Mouse (Mus musculus) lung, adult 2 months (tissue): ENCODE measurements around the gene Fbxo46. TPM values are rescaled to one million over a fixed set of nuclear protein-coding genes. Genes with fewer than 3 reads are reported as not detected.

Source experiments
- DNase-seq: peaks from one replicate; pipeline ENCODE4 v3.0.0; 2022
- H3K4me1 ChIP-seq: fragments of 200-500 bp; 2 replicates; pipeline ENCODE4 v1.6.1; 2011; ENCODE audit warnings: low read length; ENCODE audit not compliant: control insufficient read depth, insufficient read depth
- H3K4me3 ChIP-seq: fragments of 200-500 bp; replicated peaks from 2 replicates; pipeline ENCODE3; 2011; ENCODE audit warnings: low read depth, mild to moderate bottlenecking, control low read depth, low read length; ENCODE audit errors: extremely low read depth
- CTCF ChIP-seq: fragments of 200-500 bp; IDR thresholded peaks from 2 replicates; pipeline ENCODE4 v1.5.1; 2011; ENCODE audit warnings: mild to moderate bottlenecking, low read length, control low read depth; ENCODE audit not compliant: insufficient read depth
- POLR2A ChIP-seq: fragments of 200-500 bp; IDR thresholded peaks from 2 replicates; pipeline ENCODE4 v1.6.1; 2011; ENCODE audit warnings: low read depth, mild to moderate bottlenecking, control low read depth, low read length, borderline replicate concordance; ENCODE audit errors: extremely low read depth
- WGBS: fragments of 180-500 bp; shearing (Covaris S2); methylation state at CpG from one replicate; pipeline ENCODE4 v1.1.7; 2018; 5-methylcytosine and 5-hydroxymethylcytosine counted together
- polyA plus RNA-seq: library from polyadenylated mRNA; depleted of rRNA; stranded (reverse); fragments of >200 nt; gene quantifications from 2 replicates; pipeline ENCODE4 v1.2.3, GENCODE M21; 2012

The Fbxo46 gene
- polyA plus RNA-seq, 1 experiment: 10.7 TPM

DNA sequence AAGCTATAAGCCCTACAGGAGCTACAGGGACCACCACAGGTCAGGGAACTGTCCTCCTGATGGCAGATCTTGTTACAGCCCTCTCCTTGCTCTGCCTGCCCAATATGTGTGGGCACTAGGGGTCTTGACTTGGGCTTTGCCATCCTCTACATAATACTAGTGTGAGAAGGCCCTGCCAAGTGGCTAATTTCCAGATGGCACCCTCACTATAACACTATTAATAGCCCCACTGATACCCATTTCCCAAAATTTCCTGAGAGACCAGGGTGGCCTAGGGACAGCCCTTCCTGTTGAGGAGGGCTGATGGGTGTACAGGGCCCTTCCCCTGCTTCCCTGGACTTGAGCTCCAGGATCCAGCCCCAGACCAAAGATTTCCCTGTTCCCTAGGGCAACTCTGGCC lies 21.8 kb upstream of the Fbxo46 start:
- Histone ChIP-seq H3K4me3 (no peak overlapping the region), H3K4me1 (peaks cover 4% of the 10 kb centered on the region; the same call in 1 of the 2 replicates)
- no peak for DNase-seq
- no peak for TF ChIP-seq CTCF
- no peak for TF ChIP-seq POLR2A

DNA sequence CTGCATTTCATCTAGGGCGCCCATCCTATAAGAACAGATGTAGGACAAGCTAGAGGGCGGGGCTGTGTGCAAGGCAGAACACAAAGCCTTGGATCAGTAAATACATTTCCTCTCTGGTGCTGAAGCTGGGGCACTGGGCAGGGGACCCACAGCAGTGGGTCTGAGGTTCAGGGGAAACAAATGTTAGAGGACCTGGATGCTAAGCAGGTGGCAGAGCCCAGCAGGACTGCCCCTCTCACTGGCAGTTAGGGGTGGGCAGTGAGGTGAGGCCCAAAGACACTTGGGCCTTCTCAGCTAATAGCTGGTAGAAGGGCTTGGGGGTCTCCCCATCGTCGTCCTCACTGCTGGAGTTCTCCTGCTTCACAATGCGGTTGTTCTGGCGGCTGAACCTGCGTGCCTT lies 20.8 kb upstream of the Fbxo46 start:
- WGBS: 84% methylated on average over 7 of the region's 7 CpGs
- no peak for DNase-seq
- H3K4me1 ChIP-seq: 0 out of 2 replicates have a peak, but pooled peaks cover 4% of the 10 kb centered on the region
- H3K4me3 ChIP-seq: no peak overlapping the region
- TF ChIP-seq CTCF: no peak
- TF ChIP-seq POLR2A: no peak

DNA sequence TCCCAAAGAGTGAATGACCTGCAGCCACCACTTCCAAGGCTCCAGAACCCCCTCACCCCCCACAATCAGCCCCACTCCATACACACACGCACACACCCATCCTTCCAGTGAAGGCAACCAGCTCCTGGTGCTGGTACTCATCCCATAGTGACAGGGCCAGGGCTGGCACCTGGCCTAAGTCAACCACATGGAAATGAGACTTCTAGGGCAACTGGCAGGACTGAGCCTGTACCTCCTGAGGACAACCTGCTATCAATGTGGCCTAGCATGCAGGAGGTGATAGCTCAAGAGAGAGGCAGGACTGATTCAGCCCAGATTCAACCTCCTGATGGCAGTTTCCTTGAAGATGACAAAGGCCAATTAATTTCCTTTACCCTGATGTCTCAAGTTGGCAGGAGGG lies 19.4 kb upstream of the Fbxo46 start:
- 0 out of 2 replicates have a peak, but pooled peaks cover 4% of the 10 kb centered on the region for H3K4me1 ChIP-seq
- DNase-seq: no peak
- TF ChIP-seq CTCF (no peak), POLR2A (no peak)
- no peak overlapping the region for H3K4me3 ChIP-seq
- 79% methylated on average over 1 of the region's 1 CpGs for WGBS

DNA sequence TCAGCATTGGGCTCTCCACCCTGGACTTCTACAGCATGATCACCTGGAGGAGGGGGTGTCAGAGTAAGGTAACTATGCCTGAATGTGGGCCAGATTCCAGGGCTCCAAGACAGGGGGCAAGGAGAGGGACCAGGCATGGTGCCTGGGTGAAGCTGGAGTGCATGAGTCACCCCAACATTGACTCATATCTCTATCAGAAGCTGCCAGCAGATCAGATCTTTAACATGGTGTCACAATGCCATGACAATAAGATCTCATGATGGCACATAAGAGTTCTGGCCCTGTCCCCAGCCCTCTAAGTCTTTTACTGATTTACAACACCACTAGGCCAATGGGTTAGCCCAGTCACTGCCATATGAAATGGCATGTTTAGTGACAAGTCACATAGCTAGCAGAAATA lies 15.9 kb upstream of the Fbxo46 start:
- TF ChIP-seq CTCF: no peak
- Histone ChIP-seq H3K4me1 (no peaks in the 10 kb centered on the region), H3K4me3 (no peak overlapping the region)
- DNase-seq: no peak

DNA sequence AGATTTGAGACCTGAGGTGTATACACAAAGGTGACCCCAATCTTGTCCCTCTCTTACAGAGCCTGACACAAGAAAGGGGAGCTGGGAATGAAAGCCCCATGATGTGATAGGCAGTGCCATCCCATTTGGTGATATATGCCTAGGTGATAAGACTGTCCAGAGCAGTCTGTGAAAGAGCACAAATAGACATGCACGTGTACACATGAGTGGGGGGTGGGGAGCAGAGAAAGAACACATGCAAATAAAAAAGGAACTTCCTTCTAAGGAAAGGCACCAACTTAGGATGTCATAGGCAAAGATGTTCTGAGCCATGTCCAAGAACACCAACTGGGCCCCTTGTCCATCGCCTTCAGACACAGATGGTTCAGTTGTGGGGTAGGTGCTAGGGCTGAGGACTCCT lies 15.2 kb upstream of the Fbxo46 start:
- Histone ChIP-seq H3K4me1 (no peaks in the 10 kb centered on the region), H3K4me3 (no peak overlapping the region)
- WGBS: 68% methylated on average over 2 of the region's 2 CpGs
- DNase-seq: no peak
- TF ChIP-seq POLR2A (no peak), CTCF (no peak)

DNA sequence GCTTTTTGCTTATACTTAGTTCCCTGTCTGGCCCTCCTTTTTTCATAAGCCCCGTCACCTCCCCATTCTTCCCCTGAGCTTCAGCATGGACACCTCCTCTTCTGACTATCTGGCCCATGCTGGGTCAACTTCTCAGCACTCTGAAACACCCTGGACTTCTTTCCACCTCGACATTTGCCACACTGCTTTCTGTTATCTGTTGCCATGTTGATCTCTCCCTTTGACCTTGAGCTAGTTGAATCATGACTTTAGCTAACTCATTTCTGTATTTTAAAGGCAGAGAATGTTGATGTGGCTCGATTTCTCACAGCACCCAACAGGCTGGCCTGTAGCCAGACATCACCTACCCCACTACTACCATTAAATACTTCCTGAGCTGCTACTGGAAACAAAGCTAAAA lies 12.2 kb upstream of the Fbxo46 start:
- no peak for DNase-seq
- 55% methylated on average over 3 of the region's 3 CpGs for WGBS
- H3K4me3 ChIP-seq: no peak overlapping the region
- H3K4me1 ChIP-seq: no peaks in the 10 kb centered on the region
- TF ChIP-seq POLR2A: no peak
- no peak for TF ChIP-seq CTCF

DNA sequence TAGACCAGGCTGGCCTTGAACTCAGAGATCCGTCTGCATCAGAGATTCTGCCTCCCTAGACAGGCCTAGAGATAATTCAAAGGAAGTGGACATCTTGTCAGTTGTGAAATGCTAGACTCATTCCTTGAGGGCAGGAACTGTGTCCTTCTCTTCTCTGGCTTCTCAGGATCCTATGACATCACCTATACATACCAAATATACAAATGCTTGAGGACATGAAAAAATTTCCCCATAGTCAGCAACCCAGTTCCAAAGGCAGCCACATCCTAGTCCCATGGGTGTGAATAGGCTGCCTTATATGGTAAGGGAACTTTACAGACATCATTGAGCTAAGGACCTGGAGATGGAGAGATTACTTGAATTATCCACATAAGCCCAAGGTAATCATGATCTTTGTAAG lies 10.1 kb upstream of the Fbxo46 start:
- no peak for TF ChIP-seq CTCF
- TF ChIP-seq POLR2A: no peak
- H3K4me3 ChIP-seq: no peak overlapping the region
- no peak for DNase-seq
- H3K4me1 ChIP-seq: no peaks in the 10 kb centered on the region
- WGBS: 95% methylated on average over 1 of the region's 1 CpGs

DNA sequence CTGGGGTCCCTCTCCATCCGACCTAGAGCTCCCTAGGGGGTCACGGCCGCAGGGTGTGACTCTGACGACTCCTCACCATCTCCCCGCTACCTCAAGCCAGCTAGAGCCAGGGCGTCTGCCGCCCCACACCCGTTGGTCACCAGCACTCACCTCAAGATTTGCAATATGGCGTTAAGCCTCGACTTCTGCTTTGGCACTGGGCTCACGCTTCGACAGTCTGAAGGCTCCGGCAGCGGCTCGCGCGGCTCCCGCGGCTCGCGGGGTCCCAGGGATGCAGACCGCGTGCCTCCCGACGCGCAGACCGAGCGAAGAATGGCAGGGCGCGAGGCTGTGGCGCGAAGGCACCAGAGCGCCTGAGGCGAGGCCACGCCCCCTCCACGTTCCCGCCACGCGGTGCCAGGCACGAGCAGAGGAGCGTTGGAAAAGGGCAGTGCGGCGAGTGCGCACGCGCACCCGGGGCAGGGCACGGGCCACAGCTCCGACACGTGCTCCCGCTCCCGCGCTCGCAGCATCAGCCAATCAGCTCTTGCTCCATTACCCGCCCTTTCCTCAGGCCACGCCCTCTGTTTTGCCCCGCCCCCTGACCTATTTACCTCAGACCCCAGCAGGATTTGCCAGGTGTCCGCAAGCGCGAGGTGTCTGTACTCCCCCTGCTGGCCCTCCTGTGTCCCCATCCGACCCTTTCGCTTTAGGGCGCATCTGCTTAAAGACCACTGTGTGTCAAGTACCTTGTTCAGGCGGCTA lies 1.5 kb upstream of the Fbxo46 start, which contains the start of gene Gm4969:
Gene Gm4969, minus strand, starts transcription at position 341 of the 744 bp plus-strand sequence.
- peak; percentile 34 for DNase-seq
- Histone ChIP-seq H3K4me3 (no peak within 1 kb of the TSS), H3K4me1 (peaks cover 10% of the 10 kb centered on the region)
- 27% methylated on average over 64 of the region's 64 CpGs for WGBS
- no peak for TF ChIP-seq POLR2A
- TF ChIP-seq CTCF: no peak

DNA sequence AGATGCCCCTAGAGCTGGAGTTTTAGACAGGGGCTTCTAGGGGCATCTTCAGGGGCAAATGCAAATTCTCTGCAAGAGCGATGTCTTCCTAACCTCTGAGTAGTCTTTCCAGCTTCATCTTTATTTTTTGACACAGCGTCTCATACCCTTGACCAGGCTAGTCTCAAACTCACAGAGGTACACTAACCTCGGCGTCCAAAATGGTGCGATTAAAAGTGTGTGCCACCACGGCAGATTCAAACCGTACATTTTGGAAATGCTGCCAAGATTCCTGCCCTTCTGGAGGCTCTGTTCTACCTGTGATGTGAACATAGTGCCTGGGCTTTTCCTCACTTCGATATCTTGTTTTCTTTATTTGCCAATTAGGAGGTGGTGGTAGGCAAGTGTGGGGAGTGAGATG lies 576 bp upstream of the Fbxo46 start:
- TF ChIP-seq CTCF: no peak
- no peak for TF ChIP-seq POLR2A
- DNase-seq: no peak
- 91% methylated on average over 8 of the region's 8 CpGs for WGBS
- H3K4me3 ChIP-seq: no peak overlapping the region
- peaks cover 10% of the 10 kb centered on the region for H3K4me1 ChIP-seq

DNA sequence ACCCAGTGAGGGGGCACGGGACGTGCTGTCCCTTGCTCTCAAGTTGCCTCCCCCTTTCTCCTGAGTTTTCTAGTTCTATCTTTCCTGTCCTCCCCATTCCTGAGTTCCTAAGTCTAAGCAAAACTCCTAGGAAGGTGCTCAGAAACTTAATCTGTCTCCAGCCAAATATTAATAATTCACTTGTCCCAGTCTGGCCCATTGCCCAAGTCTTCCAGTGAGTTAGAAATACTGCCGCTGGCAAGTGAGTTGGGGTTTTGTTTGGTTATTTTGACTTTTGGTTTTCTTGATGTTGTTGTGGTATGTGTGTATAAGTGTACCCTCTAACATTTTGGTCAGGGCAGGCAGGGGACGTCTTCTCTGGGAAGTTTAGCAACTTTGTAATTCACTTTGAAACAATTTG lies 2.0 kb downstream of the Fbxo46 start:
- no peak overlapping the region for H3K4me3 ChIP-seq
- TF ChIP-seq POLR2A (no peak), CTCF (no peak)
- peaks cover 10% of the 10 kb centered on the region for H3K4me1 ChIP-seq
- 74% methylated on average over 4 of the region's 4 CpGs for WGBS
- no peak for DNase-seq
